Mouse (Mus musculus) retina, adult 2 months (tissue): ENCODE results near the gene Ralgps1.
"Not testable (repeated sequence)": the region's sequence is repeated elsewhere in the genome, so short reads cannot be mapped to it uniquely, and the experiment has no call there.

Source experiments
- DNase-seq: peaks from one replicate; pipeline ENCODE4 v3.0.0-alpha.2; 2012; ENCODE audit warnings: low read depth, low spot score

Ralgps1 gene

DNA sequence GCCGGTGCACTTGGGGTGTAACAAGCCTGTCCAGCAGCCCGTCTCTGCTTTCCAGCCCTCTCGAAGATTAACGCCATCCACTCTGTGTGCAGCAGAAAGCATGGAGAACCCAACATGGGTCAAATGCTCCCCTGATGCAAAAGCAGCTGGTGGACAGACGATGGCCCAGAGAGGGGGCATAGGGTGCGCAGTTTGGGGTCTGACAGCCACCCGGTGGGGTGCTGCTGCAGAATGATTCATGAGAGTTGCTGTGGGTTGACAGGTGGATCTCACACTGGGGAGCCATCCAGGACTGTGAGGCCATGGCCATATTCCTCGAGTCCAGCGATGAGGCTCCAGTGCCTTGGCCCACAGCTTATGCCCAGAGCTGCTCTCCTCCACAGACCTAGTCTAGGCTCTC, 234.0 kb downstream of the Ralgps1 start:
- DNase-seq, result no peak

DNA sequence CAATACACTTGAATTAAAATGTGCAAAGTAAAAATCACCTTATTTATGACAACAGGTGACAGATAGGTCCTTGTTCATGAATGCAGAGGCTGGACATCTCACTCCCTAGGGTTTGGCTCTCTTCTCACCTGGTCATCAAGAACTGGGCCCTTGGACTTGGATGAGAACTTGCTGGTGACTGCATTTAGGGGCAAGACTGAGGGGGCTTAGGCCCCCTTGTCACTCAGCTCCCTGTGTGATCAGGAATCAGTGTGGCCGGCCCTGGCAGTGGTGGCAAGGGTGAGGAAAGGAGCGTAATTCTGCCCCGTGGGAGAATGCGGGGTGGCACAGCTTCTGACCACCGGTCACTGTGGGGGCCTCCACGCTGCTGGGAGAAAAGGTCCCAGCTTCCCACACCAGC, 234.9 kb downstream of the Ralgps1 start:
- DNase-seq, result no peak

DNA sequence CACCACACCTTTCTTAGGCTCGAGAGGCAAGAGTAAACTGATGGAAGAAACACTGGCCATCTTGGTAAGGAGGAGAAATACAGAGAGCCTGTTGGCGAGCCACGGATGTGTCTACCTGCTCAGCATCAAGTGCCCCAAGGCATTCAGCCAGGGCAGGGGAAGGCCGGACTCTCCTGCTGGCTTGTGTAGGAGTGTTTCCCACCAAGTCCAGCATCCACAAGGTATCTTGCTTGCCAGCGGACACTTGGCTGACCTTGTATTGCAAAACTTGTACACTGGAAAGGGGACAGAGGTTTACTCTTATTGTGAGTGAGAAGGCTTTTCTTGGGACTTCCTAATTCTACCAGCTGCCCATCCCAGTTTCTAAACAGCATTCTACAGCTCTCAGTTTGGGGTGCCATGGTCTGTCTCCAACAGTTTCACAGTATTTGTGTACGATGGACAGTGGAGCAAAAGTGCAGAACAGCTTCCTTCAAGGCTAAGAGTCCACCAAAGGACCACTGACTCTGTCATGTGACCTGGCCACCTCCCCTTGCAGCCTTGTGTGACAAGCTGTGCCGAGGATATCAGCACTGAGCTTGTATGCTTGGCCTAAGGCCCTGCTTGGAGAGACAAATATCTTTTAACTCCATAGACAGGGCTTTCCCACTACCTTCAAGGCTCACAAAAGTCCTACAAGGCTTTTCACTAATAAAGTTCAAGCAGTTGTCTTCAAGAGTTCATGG, 236.4 kb downstream of the Ralgps1 start:
- no peak for DNase-seq

DNA sequence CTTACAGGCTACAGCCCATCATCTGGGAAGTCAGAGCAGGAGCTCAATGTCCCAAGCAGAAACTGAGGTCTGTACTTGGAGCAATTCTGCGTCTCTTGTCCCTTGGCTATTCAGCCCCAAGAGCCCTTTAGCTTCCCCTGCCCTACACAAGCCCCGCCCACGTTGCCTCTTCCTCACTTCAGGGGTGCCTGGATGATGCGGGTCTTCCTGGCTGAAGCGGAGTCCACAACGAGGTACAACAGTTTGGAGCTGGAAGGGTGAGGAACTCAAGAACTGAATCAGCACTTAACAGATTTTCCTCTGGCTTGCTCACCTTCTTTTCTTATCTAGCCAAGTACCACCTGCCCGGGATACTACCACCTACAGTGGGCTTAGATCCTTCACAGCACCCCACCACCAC, 239.0 kb downstream of the Ralgps1 start:
- DNase-seq, result no peak

- DNase-seq, result no peak
These were observed 239.7 kb downstream of the Ralgps1 start, which contains the start of gene Garnl3 for GRCm38 (mm10) chr2:33131500-33132092. Gene Garnl3 (minus strand): TSS chr2:33131654.

DNA sequence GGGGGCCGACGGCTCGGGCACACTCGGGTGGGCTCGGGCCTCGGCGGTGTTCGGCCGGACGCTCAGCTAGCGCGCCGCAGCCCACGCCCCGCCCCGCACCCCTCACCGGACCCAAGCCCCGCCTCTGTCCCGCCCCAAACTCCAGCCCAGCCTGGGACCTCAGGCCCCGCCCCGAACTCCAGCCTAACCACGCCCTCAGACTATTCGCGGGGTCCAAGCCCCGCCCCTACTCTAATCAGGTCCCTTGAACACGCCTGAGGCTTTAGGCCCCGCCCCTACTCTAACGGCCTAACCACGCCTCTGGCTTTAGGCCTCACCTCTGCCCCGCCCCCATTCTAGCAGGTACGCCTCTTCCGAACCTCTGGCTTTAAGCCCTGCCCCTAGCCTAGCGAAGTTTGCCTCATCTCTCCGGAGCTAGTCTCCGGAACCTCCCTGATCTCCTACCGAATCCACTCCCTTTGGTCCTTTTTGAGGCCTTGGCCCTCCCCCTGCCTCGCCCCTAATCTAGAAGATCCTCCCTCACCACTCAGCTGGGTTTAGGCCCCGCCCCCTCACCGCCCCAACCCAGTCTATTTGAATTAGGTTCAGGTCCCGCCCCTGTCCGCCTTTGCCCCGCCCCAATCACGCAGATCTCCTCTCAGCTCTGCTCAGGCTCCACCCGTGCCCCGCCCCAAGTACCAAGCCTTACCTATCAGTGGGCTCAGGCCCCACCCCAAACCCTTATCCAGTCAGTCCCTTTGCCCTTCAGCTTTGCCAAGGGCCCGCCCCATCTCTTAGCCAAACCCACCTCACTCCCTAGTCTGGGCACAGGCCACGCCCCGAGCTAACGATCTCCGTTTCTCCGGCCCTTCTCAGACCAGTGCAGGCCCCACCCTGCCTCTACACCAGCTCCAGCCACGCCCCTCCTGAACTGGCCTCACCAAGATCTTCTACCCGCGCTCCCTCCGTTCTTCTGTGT, 240.5 kb downstream of the Ralgps1 start:
- DNase-seq, result peak; percentile 87

DNA sequence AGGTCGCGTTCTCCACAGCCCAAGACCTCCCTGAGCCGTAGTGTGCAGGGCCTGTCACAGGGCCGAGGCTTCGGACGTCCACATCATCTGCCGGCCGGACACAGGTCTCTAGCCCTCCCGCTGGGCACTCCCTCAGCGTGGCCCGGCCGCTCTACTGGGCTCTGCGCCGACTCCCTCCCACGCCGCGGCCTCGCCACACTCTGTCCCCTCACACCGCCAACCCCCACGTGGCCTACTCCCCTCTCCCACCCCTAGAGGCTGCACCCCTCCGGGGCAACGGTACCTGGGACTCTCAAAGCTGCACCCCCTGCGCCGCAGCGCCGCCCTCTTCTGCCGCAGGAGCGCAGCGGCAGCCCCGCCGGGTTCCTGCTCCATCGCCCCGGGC, 241.2 kb downstream of the Ralgps1 start:
- no peak for DNase-seq

DNA sequence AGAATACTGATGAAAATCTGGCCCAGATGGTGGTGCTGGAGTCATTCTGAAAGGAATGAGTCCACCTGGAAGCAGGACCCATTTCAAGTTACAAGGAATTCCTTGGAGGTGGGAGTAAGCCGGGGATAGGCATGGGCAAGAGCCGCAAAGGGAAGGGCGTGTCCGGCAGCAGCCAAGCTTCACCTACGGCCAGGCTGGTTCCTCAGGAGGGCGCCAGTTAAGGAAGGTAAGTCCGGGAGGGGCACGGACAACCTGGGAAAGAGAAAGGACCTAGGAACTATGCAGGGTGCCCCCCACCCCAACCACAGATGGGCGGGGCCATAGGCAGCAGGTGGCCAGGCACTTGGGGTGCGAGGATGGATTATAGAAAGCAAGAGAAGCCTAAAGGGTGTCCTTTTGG, 241.6 kb downstream of the Ralgps1 start:
- no peak for DNase-seq

DNA sequence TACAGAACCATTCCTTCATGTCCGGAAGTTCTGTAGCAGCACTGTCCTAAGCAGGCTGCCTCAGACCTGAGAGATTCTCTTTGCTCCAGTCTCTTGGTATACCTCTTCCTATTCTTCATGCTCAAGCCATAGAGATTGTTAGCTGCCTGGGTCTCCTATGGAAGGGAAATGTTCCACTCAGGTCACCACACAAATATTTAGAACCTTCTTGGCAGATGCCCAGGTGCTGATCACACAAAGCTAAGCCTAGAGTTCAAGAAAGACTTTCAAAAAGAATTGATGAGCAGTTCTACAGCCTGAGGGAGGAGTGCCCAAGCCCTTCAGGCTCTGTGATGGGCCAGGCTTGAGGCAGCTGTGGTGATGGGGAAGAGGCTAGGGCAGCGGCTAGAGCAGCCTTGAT, 242.3 kb downstream of the Ralgps1 start:
- no peak for DNase-seq

DNA sequence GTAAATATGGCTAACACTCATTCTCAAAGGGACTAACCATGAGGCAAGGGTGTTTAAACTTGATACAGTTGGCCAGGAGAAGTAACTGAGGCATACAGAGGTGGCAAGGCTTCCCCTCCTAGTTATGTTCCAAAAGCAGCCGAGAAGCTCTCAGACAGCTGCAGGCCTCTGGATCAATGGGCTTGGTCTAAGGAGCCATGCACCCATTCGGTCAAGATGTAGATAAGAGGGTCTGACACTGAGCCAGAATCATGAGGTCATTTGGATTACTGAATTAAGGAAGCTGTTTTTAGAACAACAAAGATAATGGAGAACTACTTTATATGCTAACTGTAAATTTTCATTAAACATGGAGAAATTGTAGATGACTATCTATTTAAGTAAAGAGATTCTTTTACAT, 244.0 kb downstream of the Ralgps1 start:
- no peak for DNase-seq

DNA sequence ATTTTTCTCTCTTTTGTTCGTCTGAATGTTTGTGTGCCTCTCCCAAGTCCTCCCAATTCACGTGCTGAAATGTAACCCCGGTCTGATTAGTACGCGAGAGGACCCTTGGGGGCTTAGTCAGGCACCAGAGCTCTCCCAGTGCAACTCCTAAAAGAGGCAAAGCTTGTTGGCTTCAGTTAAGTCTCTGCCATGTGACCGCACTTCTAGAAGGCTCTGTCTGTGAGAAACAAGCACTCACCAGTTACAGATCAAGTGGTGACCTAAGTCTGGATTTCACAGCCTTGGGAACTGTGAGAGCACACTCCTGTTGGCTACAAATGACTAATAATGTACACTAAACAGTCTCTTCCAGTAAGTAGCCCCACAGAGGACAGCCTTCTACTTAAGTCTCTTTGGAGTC, 248.4 kb downstream of the Ralgps1 start:
- DNase-seq, result no peak

GRCm38 (mm10) chr2:33100536-33100935, 270.8 kb downstream of the Ralgps1 start:
- DNase-seq, result no peak

- DNase-seq, result not testable (repeated sequence)
These were observed 274.0 kb downstream of the Ralgps1 start for GRCm38 (mm10) chr2:33097326-33097725.

DNA sequence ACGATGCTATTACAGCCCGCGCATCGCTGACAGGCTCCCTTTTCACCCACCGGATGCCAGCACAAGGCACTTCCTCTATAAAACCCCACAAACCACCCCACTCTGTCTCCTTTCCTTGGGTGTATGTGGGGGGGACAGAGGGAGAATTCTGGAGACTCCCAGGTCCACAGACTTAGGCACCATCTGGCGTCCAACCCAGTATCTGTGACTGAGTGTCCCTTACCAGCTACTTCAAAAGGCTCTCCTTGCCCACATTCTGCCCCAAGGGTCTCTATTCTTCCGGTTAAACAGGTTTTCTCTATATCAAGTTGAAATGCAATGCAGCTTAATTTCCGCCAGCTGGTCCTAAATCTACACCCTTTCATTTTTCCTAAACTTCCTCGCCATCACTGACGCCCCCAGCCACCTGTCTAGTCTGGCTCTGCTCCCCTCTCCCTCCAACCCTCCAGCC, 276.0 kb downstream of the Ralgps1 start:
- DNase-seq, result no peak

- no peak for DNase-seq
These were observed 280.4 kb downstream of the Ralgps1 start for GRCm38 (mm10) chr2:33090620-33091520.

DNA sequence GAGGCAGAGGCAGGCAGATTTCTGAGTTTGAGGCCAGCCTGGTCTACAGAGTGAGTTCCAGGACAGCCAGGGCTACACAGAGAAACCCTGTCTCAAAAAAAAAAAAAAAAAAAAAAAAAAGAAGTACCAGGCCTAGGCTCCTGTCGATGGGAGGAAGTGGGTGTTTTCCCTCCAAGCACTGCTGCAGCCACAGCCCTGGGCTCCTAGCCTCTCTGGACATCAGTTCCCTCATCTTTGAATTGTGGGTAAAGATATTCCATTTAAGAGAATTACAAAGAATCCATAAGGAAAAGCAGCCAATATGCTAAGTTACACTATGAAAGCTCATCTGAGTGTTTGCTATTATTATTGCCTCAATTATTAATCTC, 281.3 kb downstream of the Ralgps1 start:
- not testable (repeated sequence) for DNase-seq

DNA sequence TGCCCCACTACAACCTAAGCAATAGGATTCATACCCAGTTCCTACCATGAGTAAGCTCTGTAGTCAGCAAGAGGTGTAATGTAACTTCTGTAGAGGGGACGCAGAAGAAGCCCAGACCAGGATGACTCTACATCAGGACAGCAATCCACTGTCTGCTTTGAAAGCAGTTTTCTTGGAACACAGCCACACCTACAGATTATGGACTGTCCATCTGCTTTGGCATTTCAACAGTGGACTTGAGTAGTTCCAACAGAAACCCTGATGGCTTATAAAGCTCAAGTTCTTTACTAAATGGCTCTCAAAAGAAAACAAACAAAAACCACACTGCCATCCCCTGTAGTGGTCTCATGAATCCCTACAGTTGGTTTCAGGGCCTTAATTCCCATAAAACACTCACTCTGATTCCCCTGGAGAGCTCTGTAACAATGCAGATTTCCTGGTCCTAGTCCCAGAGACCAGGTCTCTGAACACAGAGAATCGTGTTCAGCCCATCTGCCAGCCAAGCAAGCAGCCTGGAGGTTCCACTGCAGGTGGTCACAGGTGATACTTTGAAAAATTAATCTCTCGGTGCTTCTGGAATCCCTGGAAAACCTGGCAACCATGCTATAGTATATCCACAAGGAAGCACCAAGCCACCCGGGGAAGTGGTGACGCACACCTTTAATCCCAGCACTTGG, 281.8 kb downstream of the Ralgps1 start:
- DNase-seq, result no peak

GRCm38 (mm10) chr2:33086671-33087363, 284.5 kb downstream of the Ralgps1 start:
- no peak for DNase-seq

- DNase-seq, result no peak
These were observed 285.2 kb downstream of the Ralgps1 start for GRCm38 (mm10) chr2:33086016-33086596.

GRCm38 (mm10) chr2:33084221-33084620, 287.1 kb downstream of the Ralgps1 start:
- no peak for DNase-seq
